Mouse (Mus musculus) left cerebral cortex, postnatal 25 days (tissue): Measurements from ENCODE around the gene Troap. TPM values are rescaled to one million over a fixed set of nuclear protein-coding genes. Genes with fewer than 3 reads are reported as not detected.

Experiments used
- DNase-seq, 2 experiments: peaks; one replicate each; pipeline ENCODE4 v3.0.0; 2022; ENCODE audit warnings: low spot score in 2 of 2, mixed read lengths in 1 of 2
- intact Hi-C: fragments of 180-260 bp; cut with DNase I; formaldehyde crosslinking; loops from one replicate; pipeline ENCODE4 v1.15.1; 2025
- total RNA-seq, 2 experiments: library from RNA; stranded (reverse); gene quantifications; 2 replicates each; pipeline ENCODE4 v1.2.3; 2021

Troap gene
- total RNA-seq, result under 1 TPM; 0.69 TPM

DNA sequence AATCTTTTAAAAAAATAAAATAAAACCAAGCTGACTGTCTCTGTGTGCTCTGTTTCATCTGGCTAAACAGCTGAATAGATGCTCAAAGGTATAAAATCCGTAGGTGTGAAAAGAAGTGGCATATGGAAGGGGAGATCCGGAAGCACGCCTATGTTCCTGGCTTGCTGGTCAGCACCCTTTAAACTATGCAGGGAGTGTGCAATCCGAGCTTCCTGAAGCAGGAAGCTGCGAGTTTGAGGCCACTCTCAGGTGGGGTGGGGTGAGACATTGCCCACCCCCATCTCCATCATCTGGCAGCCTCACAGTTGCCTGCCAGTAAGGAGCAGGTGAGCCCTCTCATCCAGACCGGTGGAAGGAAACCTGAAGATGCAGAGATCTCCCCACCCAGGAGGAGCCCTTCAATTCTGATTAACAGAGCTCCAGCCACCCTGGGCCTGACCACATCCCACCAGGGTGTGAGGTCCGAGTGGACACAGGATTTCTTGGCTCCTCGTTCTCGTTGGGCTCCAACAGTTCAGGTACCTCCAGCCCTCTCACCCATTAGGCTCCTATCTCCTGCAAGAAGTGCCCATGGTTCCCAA lies at the start of gene Troap:
Gene Troap (plus strand): TSS at position 557 of the 581 bp plus-strand sequence.
- intact Hi-C loops, result no loop called here
- DNase-seq, result no peak

DNA sequence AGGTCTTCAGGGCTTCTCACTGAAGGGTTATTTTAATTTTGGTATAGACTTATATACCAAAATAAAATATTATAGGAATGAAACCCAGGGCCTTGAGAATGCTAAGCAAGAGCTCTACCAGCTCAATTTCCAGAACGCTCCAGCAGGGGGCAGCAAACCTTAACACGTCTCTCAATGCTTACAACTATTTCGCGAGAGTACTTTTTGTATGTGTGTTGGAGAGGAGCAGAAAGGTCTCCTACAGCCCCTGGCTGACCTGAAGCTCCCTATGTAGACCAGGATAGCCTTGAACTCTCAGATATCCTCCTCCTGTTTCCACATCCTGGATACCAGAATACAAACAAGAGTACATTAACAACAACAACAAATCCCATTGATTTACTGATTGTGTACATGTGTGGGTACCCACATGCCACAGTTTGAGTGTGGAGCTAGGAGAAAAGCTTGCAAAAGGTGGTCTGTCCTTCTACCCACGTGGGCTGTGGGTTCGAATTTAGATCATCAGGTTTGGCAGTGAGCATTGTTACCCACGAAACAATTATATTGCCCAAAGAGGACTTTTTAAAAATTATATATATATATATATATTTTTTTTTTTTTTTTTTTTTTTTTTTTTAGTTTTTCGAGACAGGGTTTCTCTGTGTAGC lies 49.6 kb upstream of the Troap start:
- intact Hi-C loops, result no loop called here
- peak; percentile 66 to 74 for DNase-seq

DNA sequence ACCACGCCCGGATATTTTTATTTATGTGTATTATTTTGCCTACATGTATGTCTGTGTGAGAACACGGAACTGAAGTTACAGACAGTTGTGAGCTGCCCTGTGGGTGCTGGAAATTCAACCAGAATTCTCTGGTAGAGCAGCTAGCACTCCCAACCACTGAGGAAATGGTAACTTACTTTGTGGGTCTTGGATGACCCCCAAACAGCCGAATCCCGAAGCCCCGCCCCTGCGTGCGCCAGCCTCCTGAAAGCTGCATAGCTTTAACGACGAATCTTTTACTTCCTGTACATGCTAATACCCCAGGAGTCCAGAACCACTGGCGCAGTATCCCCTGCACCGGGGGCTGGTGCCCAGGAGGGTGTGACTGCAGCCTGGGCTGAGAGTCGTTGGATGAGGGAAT lies 49.0 kb upstream of the Troap start:
- intact Hi-C loops, result no loop called here
- no peak for DNase-seq

DNA sequence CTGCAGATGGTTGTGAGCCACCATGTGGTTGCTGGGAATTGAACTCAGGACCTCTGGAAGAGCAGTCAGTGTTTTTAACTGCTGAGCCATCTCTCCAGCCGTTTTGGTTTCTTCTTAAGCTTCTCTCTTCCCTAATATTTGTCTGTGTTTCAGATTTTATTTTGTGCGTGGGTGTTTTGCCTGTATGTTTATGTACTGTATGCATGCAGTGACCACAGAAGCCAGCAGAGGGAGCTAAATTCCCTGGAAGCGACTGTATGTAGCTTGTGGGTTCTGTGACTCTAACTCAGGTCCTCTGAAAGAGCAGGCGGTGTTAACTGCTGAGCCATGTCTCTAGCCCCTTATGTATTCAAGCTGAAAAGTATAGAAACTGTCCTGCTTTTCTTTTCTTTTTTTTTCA lies 48.1 kb upstream of the Troap start:
- no peak for DNase-seq
- intact Hi-C loops, result no loop called here

DNA sequence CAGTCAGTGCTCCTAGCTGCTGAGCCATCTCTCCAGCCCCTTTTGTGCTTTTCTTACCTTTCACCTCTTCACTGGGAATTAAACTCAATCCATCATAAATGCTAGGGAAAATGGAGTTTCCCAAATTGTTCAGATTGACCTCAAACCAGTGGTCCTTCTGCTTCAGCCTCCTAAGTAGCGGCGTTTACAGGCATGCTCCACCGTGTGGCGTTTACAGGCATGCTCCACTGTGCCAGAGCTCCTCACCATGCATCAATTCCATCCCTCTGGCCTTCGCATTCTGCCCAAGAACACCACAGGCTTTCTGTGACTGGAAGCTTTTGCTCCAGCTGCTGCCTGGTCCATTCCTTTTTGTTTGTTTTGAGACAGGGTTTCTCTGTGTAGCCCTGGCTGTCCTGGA lies 47.3 kb upstream of the Troap start:
- no peak for DNase-seq
- intact Hi-C loops, result no loop called here

DNA sequence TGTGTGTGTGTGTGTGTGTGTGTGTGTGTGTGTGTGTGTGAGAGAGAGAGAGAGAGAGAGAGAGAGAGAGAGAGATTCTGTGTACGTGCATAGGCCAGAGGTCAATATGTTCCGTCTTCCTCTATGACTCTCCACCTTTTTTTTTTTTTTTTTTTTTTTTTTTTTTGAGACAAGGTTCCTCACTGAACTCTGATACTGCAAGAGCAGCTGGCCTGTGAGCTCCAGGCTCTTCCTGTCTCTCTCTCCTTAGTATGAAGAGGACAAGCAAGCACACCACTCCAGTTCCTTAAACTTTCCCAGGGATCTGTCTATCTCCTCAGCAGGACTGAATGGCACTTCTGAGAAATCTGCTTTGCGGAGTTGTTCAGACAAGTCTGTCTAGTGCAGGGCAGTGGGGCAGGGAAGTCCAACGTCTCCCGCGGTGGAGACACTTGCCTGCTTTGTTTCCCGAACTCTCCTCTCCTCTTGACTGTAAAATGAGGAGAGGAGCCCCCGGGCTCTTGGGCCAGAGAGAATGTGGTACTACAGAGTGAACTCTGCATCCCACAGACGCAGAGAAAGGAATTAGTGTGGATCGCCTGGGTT lies 45.4 kb upstream of the Troap start:
- intact Hi-C loops, result no loop called here
- DNase-seq, result no peak

DNA sequence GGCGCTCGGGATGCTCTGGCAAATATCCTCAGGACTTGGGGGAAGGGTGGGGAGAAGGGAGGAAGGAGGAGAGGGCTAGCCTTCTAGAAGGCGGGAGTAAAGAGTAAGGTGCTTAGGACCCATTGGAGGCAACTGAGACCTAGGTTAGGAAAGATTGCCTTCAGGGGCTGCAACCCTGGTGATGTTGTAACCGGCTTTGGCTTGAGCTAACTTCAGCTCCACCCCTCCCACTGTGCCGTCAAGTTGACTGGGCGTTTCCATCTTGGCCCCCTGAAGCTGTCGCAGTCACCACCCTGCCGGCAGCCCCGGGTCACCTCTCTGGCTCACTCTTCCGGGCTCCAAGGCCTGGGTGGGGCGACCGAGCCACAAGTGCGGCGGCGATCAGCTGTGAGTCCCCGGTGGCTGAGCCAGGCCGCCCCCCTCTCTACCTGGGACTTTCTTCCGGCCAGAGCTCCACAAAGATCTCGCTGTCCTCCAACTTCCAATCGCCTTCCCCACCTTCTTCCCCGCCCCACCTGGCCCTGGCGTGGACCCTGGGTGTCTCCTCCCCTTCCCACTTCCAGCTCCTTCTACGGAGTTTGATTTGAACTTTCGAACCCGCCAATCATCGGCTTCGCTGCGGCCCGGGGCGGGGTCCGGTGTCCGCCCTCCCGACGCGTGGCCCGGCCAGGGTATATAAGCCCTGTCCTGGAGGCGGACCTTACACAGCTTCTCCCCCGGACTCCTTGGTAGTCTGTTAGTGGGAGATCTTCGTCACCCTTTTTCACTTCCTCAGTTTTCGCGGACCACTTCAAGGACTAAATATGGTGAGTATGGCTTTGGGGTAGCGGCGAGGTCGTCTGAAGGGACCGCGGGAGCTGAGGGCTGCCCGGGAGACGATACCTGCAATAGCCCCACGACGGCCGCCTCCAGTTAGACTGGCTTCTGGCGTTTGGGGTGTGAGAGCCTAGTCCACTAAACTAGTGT lies 44.5 kb upstream of the Troap start, which contains the start of gene Tuba1c:
Gene Tuba1c (plus strand): TSS at position 273 of the 966 bp plus-strand sequence.
- intact Hi-C loops, result no loop called here
- DNase-seq, result peak in 1 of 2 experiments; percentile 21

DNA sequence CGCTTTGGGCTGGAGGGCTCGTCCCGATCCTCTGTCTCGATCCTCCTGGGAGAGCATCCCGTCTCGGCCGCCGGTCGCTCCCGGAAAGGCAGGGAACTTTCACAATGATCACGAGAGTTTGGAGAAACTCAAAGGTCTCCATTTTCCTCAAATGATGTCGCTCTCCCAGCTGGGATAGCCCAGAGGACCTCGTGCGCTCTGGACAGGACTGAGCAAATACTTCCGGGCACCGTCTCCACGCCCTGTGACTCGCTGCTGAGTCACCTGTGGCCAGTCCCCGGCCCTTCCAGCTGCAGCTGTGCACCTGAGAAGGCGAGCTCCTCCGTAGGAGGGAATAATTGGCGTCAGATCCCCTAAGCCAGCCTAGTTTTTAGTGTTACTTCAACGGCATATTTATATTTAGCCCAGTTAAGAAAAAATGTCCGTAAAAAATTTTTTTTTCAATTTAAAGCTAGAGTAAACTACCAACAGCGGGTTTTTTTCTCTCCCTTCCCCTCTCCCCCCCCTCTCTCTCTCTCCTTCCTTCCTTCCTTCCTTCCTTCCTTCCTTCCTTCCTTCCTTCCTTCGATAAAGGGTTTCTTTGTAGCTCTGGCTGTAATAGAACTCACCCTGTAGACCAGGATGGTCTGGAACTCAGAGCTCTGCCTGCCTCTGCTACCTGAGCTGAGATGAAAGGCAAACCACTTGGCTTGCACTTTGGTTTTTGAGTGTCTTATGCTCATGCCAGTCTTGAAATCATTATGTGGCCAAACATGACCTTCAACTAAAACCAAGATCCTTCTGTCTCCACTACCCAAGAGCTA lies 43.6 kb upstream of the Troap start:
- DNase-seq, result no peak
- intact Hi-C loops, result no loop called here

DNA sequence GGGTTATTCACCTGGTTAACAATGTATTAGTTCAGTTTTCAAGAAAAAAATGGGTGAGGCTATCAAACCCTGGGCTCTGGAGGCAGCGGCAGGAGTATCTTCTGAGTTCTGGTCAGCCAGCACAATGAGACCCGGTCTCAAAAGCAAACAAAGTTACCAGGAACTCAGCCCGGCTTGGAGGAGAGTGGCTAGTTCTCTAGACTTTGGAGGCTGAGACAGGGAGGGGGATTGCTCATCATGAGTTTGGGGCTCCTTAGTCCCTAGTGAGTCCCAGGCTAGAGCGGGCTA lies 43.0 kb upstream of the Troap start:
- no peak for DNase-seq
- intact Hi-C loops, result no loop called here

DNA sequence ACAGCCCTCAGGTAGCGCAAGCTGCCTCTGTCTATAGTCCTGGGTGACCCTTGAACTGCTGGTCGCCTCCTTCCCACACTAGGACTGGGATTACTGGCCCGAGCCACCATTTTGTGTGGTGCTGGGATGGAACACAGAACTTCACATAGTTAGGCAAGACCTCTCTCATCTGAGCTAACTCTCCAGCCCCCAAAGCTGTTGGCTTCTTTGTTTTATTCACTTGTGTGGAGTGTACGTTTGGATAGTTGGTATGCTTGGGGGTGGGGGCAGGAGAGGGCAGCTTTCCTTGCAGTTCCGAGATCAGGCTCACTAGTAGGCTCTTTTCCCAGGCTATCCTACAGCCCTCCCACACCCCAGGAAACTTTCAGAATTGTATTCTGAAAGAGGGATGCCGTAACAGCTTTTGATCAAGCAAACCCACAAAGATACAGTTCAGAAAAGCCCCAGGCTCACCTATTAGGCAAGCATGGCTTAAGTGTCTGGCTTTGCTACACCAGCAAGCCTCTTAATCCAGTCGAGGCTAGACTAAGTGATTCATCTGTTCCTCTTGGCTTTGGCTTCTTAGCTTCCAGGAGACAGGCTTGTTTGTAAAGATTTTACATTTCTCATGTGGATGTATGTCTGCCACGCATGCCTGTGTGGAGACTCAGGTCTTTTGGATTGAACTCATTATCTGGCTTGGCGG lies 42.2 kb upstream of the Troap start:
- no peak for DNase-seq
- intact Hi-C loops, result no loop called here

DNA sequence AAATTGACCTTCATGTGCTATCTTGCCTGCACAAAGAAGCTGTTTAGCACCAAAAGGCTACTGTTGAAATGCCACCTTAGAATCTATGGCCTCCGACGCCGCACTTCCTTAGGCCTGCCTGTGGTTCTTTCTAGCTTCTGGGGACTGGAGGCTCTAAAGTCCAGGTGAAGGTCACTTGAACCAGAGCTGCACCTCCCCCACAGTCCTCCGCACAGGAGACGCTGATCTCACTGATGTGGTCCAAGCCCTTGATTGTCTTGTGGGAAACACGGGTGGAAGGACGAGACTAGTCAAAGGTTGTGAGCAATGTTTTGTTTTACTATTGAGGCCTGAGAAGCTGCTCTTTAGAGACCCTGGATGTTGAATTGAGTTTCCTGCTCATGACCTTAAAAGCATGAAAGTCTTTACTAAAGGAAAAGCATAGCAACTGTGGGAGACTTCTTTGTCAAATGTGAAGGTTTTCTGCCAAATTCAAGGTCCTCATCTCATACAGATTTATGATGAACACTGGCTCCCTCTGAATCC lies 41.6 kb upstream of the Troap start:
- intact Hi-C loops, result no loop called here
- DNase-seq, result no peak

DNA sequence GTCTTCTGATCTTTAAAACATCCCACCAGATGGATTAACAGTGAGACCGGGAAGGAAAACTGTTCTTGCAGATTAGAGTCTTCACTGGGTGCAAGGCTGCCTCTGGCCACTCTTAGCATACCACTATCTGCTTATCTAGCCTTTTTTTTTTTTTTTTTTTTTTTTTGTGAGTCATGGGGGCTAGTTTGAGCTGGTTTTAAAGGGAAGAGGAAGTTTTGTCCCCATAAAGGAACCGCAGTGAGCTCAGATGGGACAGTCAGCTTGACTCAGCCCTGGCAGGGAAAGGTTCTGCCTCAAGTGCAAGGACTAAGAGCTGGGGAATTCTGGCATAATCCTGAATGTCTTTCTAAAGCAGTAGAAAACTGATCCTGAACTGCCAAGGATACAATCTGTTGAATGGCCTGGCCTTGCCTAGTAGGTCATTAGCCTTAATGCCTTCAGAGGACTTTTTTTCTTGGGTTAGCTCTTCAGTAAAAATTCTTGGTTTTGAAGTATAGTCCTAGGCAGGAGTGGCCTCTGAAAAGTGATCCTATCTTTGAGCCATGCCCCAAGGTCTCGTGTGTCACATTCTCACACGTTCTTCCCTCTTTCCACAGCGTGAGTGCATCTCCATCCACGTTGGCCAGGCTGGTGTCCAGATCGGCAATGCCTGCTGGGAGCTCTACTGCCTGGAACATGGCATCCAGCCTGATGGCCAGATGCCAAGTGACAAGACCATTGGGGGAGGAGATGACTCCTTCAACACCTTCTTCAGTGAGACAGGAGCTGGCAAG lies 40.7 kb upstream of the Troap start:
- DNase-seq, result no peak
- intact Hi-C loops, result no loop called here

DNA sequence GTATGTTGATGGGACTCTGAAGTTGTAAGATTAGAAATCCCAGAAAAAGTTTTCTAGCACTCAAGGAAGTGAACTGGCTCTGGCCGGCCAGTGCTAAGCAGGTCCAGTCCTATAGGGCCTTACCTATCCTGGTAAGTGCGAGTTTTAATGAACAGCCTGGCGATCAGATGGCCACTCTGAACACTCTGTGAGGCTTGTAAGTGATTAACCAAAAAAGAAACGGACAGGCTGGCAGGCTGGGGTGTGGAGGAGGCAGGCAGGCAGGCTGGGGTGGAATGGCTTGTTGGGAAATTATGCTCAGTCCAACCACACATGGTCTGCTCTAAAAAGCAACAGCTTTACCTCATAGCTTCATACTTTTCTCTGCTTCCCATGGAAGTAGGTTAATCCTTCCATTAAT lies 38.9 kb upstream of the Troap start:
- intact Hi-C loops, result no loop called here
- DNase-seq, result peak; percentile 27 to 83

DNA sequence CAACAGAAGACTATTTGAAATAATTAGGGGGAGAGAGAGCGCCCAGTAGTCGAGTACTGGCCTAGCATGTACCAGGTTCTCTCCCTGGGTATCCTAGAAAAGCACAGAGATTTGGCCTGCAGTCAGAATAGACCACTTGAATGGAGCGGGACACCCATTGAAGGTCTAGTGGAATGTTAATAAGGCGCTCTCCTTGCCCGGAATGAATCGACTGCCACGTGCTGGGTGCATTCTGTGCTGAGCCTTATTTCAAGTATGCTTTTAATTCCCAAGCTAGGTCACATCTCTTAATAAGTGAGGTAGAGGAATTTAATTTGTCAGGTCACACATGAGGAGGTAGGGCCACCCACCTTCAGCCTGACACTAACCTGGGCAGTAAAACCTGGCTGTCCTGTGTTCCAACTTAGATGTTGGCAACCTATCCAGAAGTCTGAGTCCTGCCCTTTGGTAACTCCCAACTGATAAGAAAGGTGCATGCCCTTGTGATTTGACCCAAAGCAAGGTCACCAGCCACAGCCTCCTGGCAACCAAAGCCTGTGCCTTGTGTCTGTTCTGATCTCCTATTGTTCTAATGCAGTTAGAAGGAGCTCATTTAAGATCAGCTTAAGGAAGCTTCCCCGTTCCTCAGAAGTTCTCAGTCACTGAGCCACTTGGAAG lies 38.0 kb upstream of the Troap start:
- intact Hi-C loops, result no loop called here
- no peak for DNase-seq

DNA sequence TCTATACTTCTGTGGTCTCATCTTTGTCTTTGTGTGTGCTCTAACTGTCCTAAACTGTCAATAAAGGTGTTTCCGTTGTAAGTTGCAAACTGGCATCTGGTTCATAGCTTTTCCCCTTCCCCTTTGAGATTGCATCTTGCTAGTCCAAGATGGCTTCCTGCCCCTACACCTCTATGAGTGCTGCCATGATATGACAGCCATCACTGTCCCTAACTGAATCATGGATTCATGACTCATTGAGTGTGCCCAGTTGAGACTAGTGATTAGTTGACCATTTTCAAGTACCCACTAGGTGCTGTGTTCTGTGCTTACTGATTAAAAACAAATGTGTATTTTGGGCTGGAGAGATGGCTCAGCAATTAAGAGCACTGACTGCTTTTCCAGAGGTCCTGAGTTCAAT lies 36.4 kb upstream of the Troap start:
- no peak for DNase-seq
- intact Hi-C loops, result no loop called here

DNA sequence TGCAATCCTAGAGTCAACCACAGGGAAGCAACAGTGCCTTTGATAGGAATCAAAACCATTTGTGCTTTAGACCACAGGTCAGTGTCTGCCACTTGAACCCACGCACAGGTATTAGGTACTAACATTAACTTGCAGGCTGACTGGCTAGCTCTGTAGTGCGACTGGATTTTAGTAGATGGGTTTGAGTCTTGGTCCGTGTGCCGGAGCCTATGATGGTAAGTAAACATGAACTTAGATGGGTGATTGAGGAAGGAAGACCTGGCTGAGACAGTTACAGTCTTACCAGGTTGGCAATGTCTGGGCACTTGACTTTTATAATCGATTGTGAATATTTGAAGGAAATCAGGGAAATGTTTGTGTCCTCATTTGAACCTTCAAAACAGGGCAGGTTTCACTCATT lies 35.6 kb upstream of the Troap start:
- intact Hi-C loops, result no loop called here
- DNase-seq, result no peak

DNA sequence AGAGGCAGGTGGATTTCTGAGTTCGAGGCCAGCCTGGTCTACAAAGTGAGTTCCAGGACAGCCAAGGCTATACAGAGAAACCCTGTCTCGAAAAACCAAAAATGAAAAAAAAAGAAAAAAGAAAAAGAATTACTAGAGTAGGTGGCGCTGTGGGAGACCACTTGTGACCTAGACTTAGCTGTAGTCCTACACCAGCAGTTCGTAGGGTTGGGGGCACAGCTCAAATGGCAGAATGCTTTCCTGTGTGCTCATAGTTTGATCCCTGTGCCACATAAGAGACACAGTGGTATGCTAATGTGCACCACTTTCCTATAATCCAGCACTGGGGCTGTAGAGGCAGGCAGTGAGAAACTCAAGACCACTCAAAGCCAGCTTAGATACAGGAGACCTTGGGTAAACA lies 35.1 kb upstream of the Troap start:
- intact Hi-C loops, result no loop called here
- DNase-seq, result no peak
